Mouse (Mus musculus) heart, embryonic 13.5 days (tissue): ENCODE measurements around the gene Cyp2r1. TPM values are rescaled to one million over a fixed set of nuclear protein-coding genes. Genes with fewer than 3 reads are reported as not detected.

Experiments
- polyA plus RNA-seq: library from polyadenylated mRNA; unstranded; fragments of >200 nt; fragmentation: Nextera tagmentation; extraction: Ambion mirVana; gene quantifications from 2 replicates; pipeline ENCODE4 v1.2.1, GENCODE M21; 2015

The Cyp2r1 gene
- polyA plus RNA-seq, 1 experiment from 2014 or later = 1.6 TPM

Other genes starting within 250 kb of the Cyp2r1 start
- gene Pde3b, start 147.7 kb downstream of the Cyp2r1 start, polyA plus RNA-seq = 3.2 and 4.0 TPM in 2 replicates
- gene Calca, start 73.4 kb upstream of the Cyp2r1 start, polyA plus RNA-seq = 7.9 TPM in 2 replicates
- 0.15 TPM in 1 of 2 replicates, not detected in the other for gene Calcb, start 155.7 kb upstream of the Cyp2r1 start, polyA plus RNA-seq
- gene Insc, start 180.7 kb upstream of the Cyp2r1 start, polyA plus RNA-seq = 4.3 and 5.2 TPM in 2 replicates